Mouse (Mus musculus) liver, postnatal 0 days (tissue): ENCODE results near the gene Rnf212.

Source experiments
- CTCF ChIP-seq: sonication (generic); IDR thresholded peaks from 2 replicates; pipeline ENCODE4 v1.5.1; 2016; ENCODE audit warnings: antibody characterized with exemption, low read depth
- EP300 ChIP-seq: IDR thresholded peaks from 2 replicates; pipeline ENCODE4 v1.6.1; 2016; ENCODE audit warnings: antibody characterized with exemption, low read depth, mild to moderate bottlenecking

GRCm38 (mm10) chr5:108695861-108696260 is 78.9 kb downstream of the Rnf212 start:
- TF ChIP-seq EP300: no peak
- TF ChIP-seq CTCF: no peak
